Mouse (Mus musculus) midbrain, embryonic 16.5 days (tissue): ENCODE results near the gene Cdk17. TPM values are rescaled to one million over a fixed set of nuclear protein-coding genes. Genes with fewer than 3 reads are reported as not detected.

Experiments used
- ATAC-seq: fragments of 200-750 bp; cut with Nextera tagmentation; 2 replicates; pipeline ENCODE4 v1.8.0; 2017; ENCODE audit warnings: moderate TSS enrichment
- H3K27ac ChIP-seq: fragments of 300-500 bp; sonication (generic); 2 replicates; pipeline ENCODE4 v1.5.1; 2014; ENCODE audit warnings: mild to moderate bottlenecking, low read length, mixed read lengths
- H3K27me3 ChIP-seq: fragments of 300-500 bp; sonication (generic); 2 replicates; pipeline ENCODE4 v1.6.1; 2014; ENCODE audit warnings: low read depth, low read length, mixed read lengths; ENCODE audit not compliant: control insufficient read depth, insufficient read depth
- H3K36me3 ChIP-seq: fragments of 300-500 bp; sonication (generic); 2 replicates; pipeline ENCODE4 v1.6.1; 2014; ENCODE audit warnings: mild to moderate bottlenecking, low read length, moderate library complexity, mixed read lengths; ENCODE audit not compliant: control insufficient read depth, insufficient read depth
- H3K4me1 ChIP-seq: fragments of 300-500 bp; sonication (generic); 2 replicates; pipeline ENCODE4 v1.6.1; 2014; ENCODE audit warnings: mild to moderate bottlenecking, low read length, mixed read lengths; ENCODE audit not compliant: control insufficient read depth, insufficient read depth
- H3K4me2 ChIP-seq: fragments of 300-500 bp; sonication (generic); 2 replicates; pipeline ENCODE4 v1.6.1; 2014; ENCODE audit warnings: mild to moderate bottlenecking, low read length, mixed read lengths
- H3K4me3 ChIP-seq: fragments of 300-500 bp; sonication (generic); 2 replicates; pipeline ENCODE4 v1.5.1; 2014; ENCODE audit warnings: low read depth, mild to moderate bottlenecking, low read length, moderate library complexity, mixed read lengths
- H3K9ac ChIP-seq: fragments of 300-500 bp; sonication (generic); 2 replicates; pipeline ENCODE4 v1.6.1; 2014; ENCODE audit warnings: low read depth, low read length, mixed read lengths
- H3K9me3 ChIP-seq: fragments of 300-500 bp; sonication (generic); replicated peaks from 2 replicates; pipeline ENCODE4 v1.6.1; 2014; ENCODE audit warnings: mild to moderate bottlenecking, low read length, mixed read lengths; ENCODE audit not compliant: control insufficient read depth, poor library complexity, severe bottlenecking
- WGBS: fragments of 180-500 bp; shearing (Covaris S2); extraction: QIAGEN DNeasy Blood & Tissue Kit; methylation state at CpG from one replicate; pipeline ENCODE4 v1.1.7; 2014; 5-methylcytosine and 5-hydroxymethylcytosine counted together
- polyA plus RNA-seq: library from polyadenylated mRNA; unstranded; fragments of >200 nt; fragmentation: Nextera tagmentation; extraction: Ambion mirVana; gene quantifications from 2 replicates; pipeline ENCODE4 v1.2.1, GENCODE M21; 2015

Cdk17 gene
- polyA plus RNA-seq, 1 experiment from 2014 or later, result 39.5 TPM

DNA sequence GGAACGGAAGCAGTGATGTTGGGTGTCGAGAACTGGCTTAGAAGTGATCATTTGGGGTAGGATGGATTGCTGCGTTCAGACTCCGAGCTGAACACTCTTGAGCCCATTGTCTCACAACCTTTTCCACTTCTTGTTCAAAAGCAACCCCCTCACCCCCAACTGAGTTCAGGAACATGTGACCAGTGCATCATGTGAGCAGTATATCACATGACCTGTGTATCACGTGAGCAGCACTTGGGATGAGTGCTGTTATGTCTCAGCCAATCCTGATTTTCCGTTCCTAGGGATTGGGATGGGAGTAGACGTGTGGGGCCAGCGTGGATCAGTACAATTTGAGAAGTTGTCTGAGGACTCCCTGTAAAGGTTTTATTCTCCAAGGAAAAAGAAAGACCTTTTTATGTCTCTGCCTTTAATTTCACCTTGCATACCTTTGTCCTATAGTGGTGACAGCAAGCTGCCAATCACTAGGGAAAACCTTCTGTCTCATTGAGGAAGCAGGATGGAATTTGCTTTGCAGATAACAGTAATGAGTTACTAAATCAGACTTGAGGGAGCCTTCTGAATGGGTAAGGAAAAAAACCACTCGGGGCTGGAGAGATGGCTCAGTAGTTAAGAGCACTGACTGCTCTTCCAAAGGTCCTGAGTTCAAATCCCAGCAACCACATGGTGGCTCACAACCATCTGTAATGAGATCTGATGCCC, 28.7 kb upstream of the Cdk17 start:
- 93% methylated on average over 9 of the region's 9 CpGs for WGBS
- H3K27me3 ChIP-seq, result no peaks in the 10 kb centered on the region
- no peak overlapping the region for H3K4me3 ChIP-seq
- H3K36me3 ChIP-seq, result no peaks in the 10 kb centered on the region
- H3K4me2 ChIP-seq, result no peak overlapping the region
- no peaks in the 10 kb centered on the region for H3K9me3 ChIP-seq
- ATAC-seq, result no peak
- no peaks in the 10 kb centered on the region for H3K4me1 ChIP-seq
- no peak overlapping the region for H3K27ac ChIP-seq
- H3K9ac ChIP-seq, result no peak overlapping the region

GRCm38 (mm10) chr10:93138730-93139129, 21.9 kb upstream of the Cdk17 start:
- Histone ChIP-seq H3K27me3 (no peaks in the 10 kb centered on the region), H3K4me2 (no peak overlapping the region), H3K9me3 (no peaks in the 10 kb centered on the region), H3K4me3 (no peak overlapping the region), H3K9ac (no peak overlapping the region), H3K4me1 (0 out of 2 replicates have a peak, but pooled peaks cover 6% of the 10 kb centered on the region), H3K36me3 (no peaks in the 10 kb centered on the region), H3K27ac (no peak overlapping the region)
- ATAC-seq, result no peak
- 92% methylated on average over 3 of the region's 3 CpGs for WGBS

- Histone ChIP-seq H3K4me1 (0 out of 2 replicates have a peak, but pooled peaks cover 6% of the 10 kb centered on the region), H3K9me3 (no peaks in the 10 kb centered on the region), H3K4me3 (no peak overlapping the region), H3K36me3 (no peaks in the 10 kb centered on the region), H3K27me3 (no peaks in the 10 kb centered on the region), H3K27ac (no peak overlapping the region), H3K9ac (no peak overlapping the region), H3K4me2 (no peak overlapping the region)
- WGBS, result 67% methylated on average over 4 of the region's 4 CpGs
- no peak for ATAC-seq
These were observed 19.9 kb upstream of the Cdk17 start for GRCm38 (mm10) chr10:93140778-93141177.

GRCm38 (mm10) chr10:93142600-93143284, 17.9 kb upstream of the Cdk17 start:
- no peaks in the 10 kb centered on the region for H3K27me3 ChIP-seq
- H3K4me2 ChIP-seq, result peak overlapping the region; percentile 45
- H3K4me1 ChIP-seq, result 0 out of 2 replicates have a peak, but pooled peaks cover 6% of the 10 kb centered on the region
- no peaks in the 10 kb centered on the region for H3K36me3 ChIP-seq
- no peak overlapping the region for H3K27ac ChIP-seq
- no peaks in the 10 kb centered on the region for H3K9me3 ChIP-seq
- WGBS, result 29% methylated on average over 8 of the region's 8 CpGs
- no peak overlapping the region for H3K9ac ChIP-seq
- H3K4me3 ChIP-seq, result no peak overlapping the region
- no peak for ATAC-seq

- Histone ChIP-seq H3K27me3 (no peaks in the 10 kb centered on the region), H3K9ac (no peak overlapping the region), H3K27ac (no peak overlapping the region), H3K36me3 (no peaks in the 10 kb centered on the region), H3K4me1 (0 out of 2 replicates have a peak, but pooled peaks cover 6% of the 10 kb centered on the region), H3K4me3 (no peak overlapping the region), H3K9me3 (no peaks in the 10 kb centered on the region), H3K4me2 (peak overlapping the region; percentile 45)
- 25% methylated on average over 18 of the region's 18 CpGs for WGBS
- ATAC-seq, result no peak
These were observed 17.2 kb upstream of the Cdk17 start for GRCm38 (mm10) chr10:93143285-93143985.

DNA sequence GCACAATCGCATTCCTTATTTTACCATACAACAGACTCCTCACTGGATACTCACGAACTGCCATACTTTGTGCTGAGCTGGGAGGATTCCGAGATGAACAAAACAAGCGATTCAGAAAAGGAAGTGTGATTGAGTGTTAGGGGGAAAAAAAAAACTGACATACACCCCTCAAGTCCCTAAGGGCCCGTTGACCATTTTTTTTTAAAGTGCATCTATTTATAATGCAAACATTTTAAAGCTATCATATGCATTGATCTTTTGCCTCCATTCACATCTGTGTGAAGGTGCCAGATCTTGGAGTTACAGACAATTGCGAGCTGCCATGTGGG, 16.7 kb upstream of the Cdk17 start:
- no peak overlapping the region for H3K4me3 ChIP-seq
- no peak overlapping the region for H3K27ac ChIP-seq
- no peak overlapping the region for H3K9ac ChIP-seq
- H3K27me3 ChIP-seq, result no peaks in the 10 kb centered on the region
- 0 out of 2 replicates have a peak, but pooled peaks cover 6% of the 10 kb centered on the region for H3K4me1 ChIP-seq
- H3K4me2 ChIP-seq, result no peak overlapping the region
- no peaks in the 10 kb centered on the region for H3K36me3 ChIP-seq
- WGBS, result 79% methylated on average over 6 of the region's 6 CpGs
- H3K9me3 ChIP-seq, result no peaks in the 10 kb centered on the region
- no peak for ATAC-seq

DNA sequence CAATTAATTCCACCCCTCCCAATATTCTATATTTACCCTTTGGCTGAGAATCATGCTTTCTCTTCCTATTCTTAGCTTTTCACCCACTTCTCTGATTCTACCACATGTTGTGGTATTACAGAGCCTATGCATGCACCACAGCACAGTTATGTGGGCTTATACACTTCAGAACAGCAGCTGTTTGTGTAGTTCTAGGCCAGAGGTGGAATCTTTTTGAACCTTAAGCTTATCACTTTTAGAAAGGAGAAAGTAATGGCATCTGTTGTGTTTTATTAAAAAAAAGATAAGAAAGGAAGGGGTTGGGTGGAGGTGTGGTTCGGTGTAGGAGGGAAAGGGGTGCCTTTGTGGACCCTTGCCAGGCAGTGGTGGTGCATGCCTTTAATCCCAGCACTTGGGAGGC, 16.1 kb upstream of the Cdk17 start:
- Histone ChIP-seq H3K9ac (no peak overlapping the region), H3K27ac (no peak overlapping the region), H3K36me3 (no peaks in the 10 kb centered on the region), H3K27me3 (no peaks in the 10 kb centered on the region), H3K4me2 (no peak overlapping the region), H3K4me3 (no peak overlapping the region), H3K4me1 (0 out of 2 replicates have a peak, but pooled peaks cover 6% of the 10 kb centered on the region), H3K9me3 (no peaks in the 10 kb centered on the region)
- no peak for ATAC-seq
- WGBS, result 100% methylated on average over 1 of the region's 1 CpGs

GRCm38 (mm10) chr10:93145088-93145487, 15.6 kb upstream of the Cdk17 start:
- 89% methylated on average over 10 of the region's 10 CpGs for WGBS
- no peak overlapping the region for H3K4me2 ChIP-seq
- no peaks in the 10 kb centered on the region for H3K9me3 ChIP-seq
- ATAC-seq, result no peak
- no peak overlapping the region for H3K4me3 ChIP-seq
- no peaks in the 10 kb centered on the region for H3K36me3 ChIP-seq
- no peaks in the 10 kb centered on the region for H3K27me3 ChIP-seq
- no peak overlapping the region for H3K27ac ChIP-seq
- H3K4me1 ChIP-seq, result 0 out of 2 replicates have a peak, but pooled peaks cover 6% of the 10 kb centered on the region
- no peak overlapping the region for H3K9ac ChIP-seq

- Histone ChIP-seq H3K4me1 (0 out of 2 replicates have a peak, but pooled peaks cover 6% of the 10 kb centered on the region), H3K4me3 (no peak overlapping the region), H3K9ac (no peak overlapping the region), H3K27ac (no peak overlapping the region), H3K4me2 (no peak overlapping the region), H3K36me3 (no peaks in the 10 kb centered on the region), H3K9me3 (no peaks in the 10 kb centered on the region), H3K27me3 (no peaks in the 10 kb centered on the region)
- no peak for ATAC-seq
- 89% methylated on average over 4 of the region's 4 CpGs for WGBS
These were observed 14.1 kb upstream of the Cdk17 start for GRCm38 (mm10) chr10:93146601-93147000.
